Mouse (Mus musculus) gastrocnemius, adult 18-20 months (tissue): ENCODE results near the gene Fgfr2. TPM values are rescaled to one million over a fixed set of nuclear protein-coding genes. Genes with fewer than 3 reads are reported as not detected.
"Not testable (repeated sequence)": the region's sequence is repeated elsewhere in the genome, so short reads cannot be mapped to it uniquely, and the experiment has no call there.

Source experiments
- DNase-seq: peaks from one replicate; pipeline ENCODE4 v3.0.0; 2021; ENCODE audit warnings: low spot score
- total RNA-seq, 2 experiments: library from RNA; stranded (reverse); gene quantifications; 2 replicates each; pipeline ENCODE4 v1.2.3; 2021

The Fgfr2 gene
- total RNA-seq, 2 experiments from 2014 or later = 0.43 to 0.88 TPM

GRCm38 (mm10) chr7:130518213-130519095, 2604.7 kb downstream of the Fgfr2 start:
- no peak for DNase-seq

DNA sequence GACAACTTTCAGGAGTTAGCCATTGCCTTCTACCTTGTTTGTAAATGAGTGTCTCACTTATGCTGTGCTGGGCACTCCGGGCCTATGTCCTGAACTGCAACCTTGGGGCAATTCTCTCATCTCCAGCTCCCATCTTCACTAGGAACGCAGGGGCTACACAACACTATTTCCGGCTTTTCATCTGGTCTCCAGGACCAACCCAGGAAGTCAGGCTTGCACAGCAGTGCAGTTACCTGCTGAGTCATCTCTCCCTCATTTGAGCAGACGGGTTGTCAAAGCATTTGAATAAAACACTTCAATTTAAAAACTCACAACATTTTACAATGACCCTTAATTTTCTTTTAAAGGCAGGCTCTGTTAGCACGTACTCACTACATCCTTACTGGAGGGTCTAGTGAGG, 2612.9 kb downstream of the Fgfr2 start:
- no peak for DNase-seq

DNA sequence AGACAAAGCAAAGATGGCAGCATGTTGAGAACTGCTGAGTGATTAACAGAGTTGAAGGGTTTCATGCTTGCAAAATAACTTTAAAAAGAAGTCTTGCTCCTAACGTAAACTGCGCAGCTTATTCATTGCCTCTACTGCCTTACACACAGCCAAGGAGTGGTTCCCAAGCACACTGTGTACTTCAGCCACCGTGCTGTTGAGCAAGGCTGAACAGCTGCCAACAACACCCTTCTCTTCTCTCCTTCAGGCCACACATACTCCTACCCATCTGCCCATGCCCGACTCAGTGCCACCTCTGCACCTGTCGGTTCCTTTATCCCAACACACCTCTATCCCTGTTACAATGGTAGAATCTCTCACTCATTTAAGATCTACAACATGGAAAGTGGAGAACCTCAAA, 2620.1 kb downstream of the Fgfr2 start:
- DNase-seq = peak; percentile 58

GRCm38 (mm10) chr7:130501499-130501898, 2621.7 kb downstream of the Fgfr2 start:
- DNase-seq = no peak

DNA sequence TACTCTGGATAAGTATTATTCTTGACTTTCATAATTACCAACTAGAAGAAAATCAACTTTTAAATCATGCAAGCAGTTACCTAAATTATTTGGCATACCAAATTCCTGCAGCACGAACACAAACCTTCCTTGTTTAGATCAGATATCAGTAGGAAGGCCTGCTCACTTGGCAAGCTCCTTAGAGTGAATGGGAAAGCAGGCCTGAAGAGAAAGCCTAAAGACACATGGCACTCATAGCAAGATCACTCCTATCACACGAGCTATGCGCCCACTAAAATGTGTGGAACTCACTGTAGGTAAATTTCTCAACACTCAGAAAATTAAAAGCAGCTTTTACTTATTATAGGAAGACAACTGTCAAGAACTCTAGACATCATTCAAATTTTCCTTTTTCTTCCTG, 2629.8 kb downstream of the Fgfr2 start:
- DNase-seq = no peak

- no peak for DNase-seq
Measured at GRCm38 (mm10) chr7:130492026-130492425, 2631.1 kb downstream of the Fgfr2 start.

GRCm38 (mm10) chr7:130479003-130479402, 2644.1 kb downstream of the Fgfr2 start:
- DNase-seq = not testable (repeated sequence)

GRCm38 (mm10) chr7:130475970-130476369, 2647.2 kb downstream of the Fgfr2 start:
- DNase-seq = peak; percentile 47

DNA sequence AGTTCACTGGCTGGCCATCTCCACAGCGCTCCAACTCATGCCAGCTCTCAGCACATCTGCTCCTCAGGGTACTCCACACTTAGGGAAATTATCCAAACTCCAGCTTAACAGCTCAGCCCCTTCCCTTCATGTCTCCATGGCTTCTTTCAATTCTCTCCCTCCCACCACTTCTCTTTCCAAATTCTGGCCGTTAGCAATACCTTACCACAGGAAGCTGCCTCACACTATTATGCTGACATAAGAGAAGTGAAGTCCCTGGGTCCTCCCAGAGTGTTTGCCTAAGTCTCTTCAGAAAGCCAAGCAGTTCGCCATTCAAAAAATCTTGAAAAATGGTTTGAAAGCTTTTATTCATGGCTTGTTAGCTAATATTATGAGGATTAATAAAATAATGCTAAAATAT, 2649.3 kb downstream of the Fgfr2 start:
- DNase-seq = no peak

GRCm38 (mm10) chr7:130472683-130473082, 2650.5 kb downstream of the Fgfr2 start:
- DNase-seq = no peak

- DNase-seq = no peak
Measured at GRCm38 (mm10) chr7:130471045-130471444, 2652.1 kb downstream of the Fgfr2 start.

GRCm38 (mm10) chr7:130455587-130456246, 2667.4 kb downstream of the Fgfr2 start:
- no peak for DNase-seq

GRCm38 (mm10) chr7:130454226-130454625, 2668.9 kb downstream of the Fgfr2 start:
- no peak for DNase-seq

DNA sequence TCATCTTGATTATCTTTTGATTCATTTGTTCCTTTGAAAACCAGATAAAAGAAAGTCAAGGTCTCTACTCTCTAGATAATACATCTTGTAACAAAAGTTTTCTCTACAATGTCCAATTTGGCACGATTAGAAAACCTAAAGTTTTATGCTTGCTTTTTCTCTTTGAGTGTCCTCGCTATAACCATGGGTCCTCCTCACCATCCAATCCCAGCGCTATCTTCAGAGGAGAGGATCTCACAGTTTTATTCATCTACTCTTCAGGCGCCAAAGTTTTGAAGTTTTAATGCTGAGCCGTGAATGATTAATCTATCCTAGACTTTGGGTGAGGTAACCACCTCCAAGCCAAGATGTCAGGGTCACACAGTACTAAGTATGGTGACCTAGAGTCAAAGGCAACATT, 2687.4 kb downstream of the Fgfr2 start:
- no peak for DNase-seq

- DNase-seq = peak; percentile 12
Measured at GRCm38 (mm10) chr7:130432141-130432540, 2691.0 kb downstream of the Fgfr2 start.

GRCm38 (mm10) chr7:130426586-130426985, 2696.6 kb downstream of the Fgfr2 start:
- no peak for DNase-seq

- DNase-seq = no peak
Measured at GRCm38 (mm10) chr7:130425991-130426390, 2697.2 kb downstream of the Fgfr2 start.

- no peak for DNase-seq
Measured at GRCm38 (mm10) chr7:130419961-130420360, 2703.2 kb downstream of the Fgfr2 start.

GRCm38 (mm10) chr7:130407622-130408021, 2715.5 kb downstream of the Fgfr2 start:
- DNase-seq = no peak

- DNase-seq = no peak
Measured at GRCm38 (mm10) chr7:130403346-130403745, 2719.8 kb downstream of the Fgfr2 start.

DNA sequence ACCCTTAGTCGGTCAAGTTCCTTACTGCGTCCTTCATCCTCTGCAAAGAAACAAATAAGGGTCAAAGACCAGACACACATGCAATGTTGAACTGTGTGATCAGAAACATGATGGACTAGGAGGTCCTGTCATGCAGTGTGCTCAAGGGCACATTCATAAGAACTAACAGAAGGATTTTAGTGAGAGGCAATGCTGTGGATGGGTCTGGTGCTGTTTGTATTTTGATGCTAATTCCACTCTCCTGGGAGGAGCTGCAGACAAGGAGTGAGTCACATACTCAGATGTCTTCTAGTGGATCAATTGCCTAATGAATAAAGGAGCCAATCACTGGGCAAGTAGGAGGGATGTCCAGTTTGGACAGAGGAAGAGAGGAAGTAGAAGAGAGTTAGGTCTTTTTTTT, 2728.5 kb downstream of the Fgfr2 start:
- DNase-seq = no peak

GRCm38 (mm10) chr7:130390060-130390459, 2733.1 kb downstream of the Fgfr2 start:
- not testable (repeated sequence) for DNase-seq

DNA sequence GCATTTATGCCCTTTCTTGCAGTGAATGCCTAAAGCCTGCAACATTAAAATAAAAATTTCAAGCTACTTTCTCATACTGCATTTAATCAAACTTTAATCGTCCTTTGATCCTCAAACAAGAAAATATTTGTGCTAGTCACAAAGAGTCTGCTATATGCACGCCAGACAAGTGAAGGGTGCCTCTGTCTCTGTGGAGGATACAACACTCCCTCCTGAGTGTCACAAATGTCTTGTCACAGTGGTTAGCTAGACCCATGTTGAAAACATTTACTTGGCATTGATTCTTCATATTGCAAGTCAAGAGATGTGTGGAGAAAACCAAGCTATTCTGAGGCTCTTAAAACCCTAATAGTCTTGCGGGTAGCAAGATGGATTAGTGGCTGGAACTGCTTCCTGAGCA, 2736.8 kb downstream of the Fgfr2 start:
- DNase-seq = no peak
